ENCODE assay signal across 10 mouse cellular contexts in genomic region chr5:39639438-39640177, GRCm38 (mm10).
DNase-seq lines count a peak whose midpoint lies in the region; ATAC-seq and TF ChIP-seq lines count a peak whose summit lies in the region.
"Had no signal": no experiment of that assay in that cellular context is flagged by ENCODE, and none has a peak within 500 bp of the region (broad histone marks: within the 10 kb centered on the region; RNA-seq: fewer than 3 reads in every experiment).

No protein-coding gene starts in this region.

- TF ChIP-seq CTCF in heart, postnatal 0 days (IDR thresholded peaks at IDR 0.05; ENCODE audit: low read depth): peak; percentile 81
- peak; percentile 86 for TF ChIP-seq CTCF in stomach, postnatal 0 days (IDR thresholded peaks at IDR 0.05; ENCODE audit: low read depth)

- no peaks in the 10 kb centered on the region for H3K36me3 ChIP-seq in heart, embryonic 11.5 days (ENCODE audit: control insufficient read depth, insufficient read depth, low read length)
- H3K36me3 ChIP-seq in heart, postnatal 0 days (replicated peaks; ENCODE audit: control insufficient read depth, insufficient read depth, low read length): no peaks in the 10 kb centered on the region
- H3K36me3 ChIP-seq in midbrain, embryonic 15.5 days (replicated peaks): no peaks in the 10 kb centered on the region
- no peaks in the 10 kb centered on the region for H3K36me3 ChIP-seq in stomach, postnatal 0 days (ENCODE audit: control insufficient read depth, insufficient read depth, low read length)
- H3K36me3 ChIP-seq: G1E; heart, embryonic 15.5 days had no signal

- no peak for TF ChIP-seq EP300 in heart, postnatal 0 days (IDR thresholded peaks at IDR 0.05; ENCODE audit: low read depth)
- TF ChIP-seq EP300 in stomach, postnatal 0 days (optimal IDR thresholded peaks at IDR 0.05): no peak

- DNase-seq in heart, adult 11 months: peak; percentile 88
- peak; percentile 54 for DNase-seq in ES-CJ7 (ENCODE audit: low read depth, low spot score)
- DNase-seq in cerebellum, postnatal 25 days: peak; percentile 84 to 90
- DNase-seq in heart, postnatal 0 days (ENCODE audit: low spot score): peak; percentile 36
- DNase-seq in layer of hippocampus, postnatal 25 days (ENCODE audit: extremely low spot score in 1 of 2, low spot score in 1 of 2): peak; percentile 57 to 86
- DNase-seq in stomach, postnatal 0 days (ENCODE audit: low spot score): peak; percentile 74

- no peak overlapping the region for H3K27ac ChIP-seq in heart, embryonic 11.5 days (ENCODE audit: low read depth, low read length)
- H3K27ac ChIP-seq in heart, postnatal 0 days (ENCODE audit: low read depth): no peak overlapping the region
- no peak overlapping the region for H3K27ac ChIP-seq in midbrain, embryonic 15.5 days
- H3K27ac ChIP-seq in stomach, postnatal 0 days (replicated peaks): no peak overlapping the region
- H3K27ac ChIP-seq: heart, embryonic 15.5 days had no signal

- H3K9ac ChIP-seq in heart, embryonic 11.5 days (ENCODE audit: low read depth, low read length): no peak overlapping the region
- no peak overlapping the region for H3K9ac ChIP-seq in heart, postnatal 0 days (replicated peaks; ENCODE audit: low read depth, low read length)
- no peak overlapping the region for H3K9ac ChIP-seq in midbrain, embryonic 15.5 days
- no peak overlapping the region for H3K9ac ChIP-seq in stomach, postnatal 0 days (ENCODE audit: low read length)
- H3K9ac ChIP-seq: heart, embryonic 15.5 days had no signal

- no peak overlapping the region for H3K4me3 ChIP-seq in heart, embryonic 11.5 days (ENCODE audit: low read depth, low read length)
- H3K4me3 ChIP-seq in heart, postnatal 0 days (ENCODE audit: low read depth, low read length): no peak overlapping the region
- no peak overlapping the region for H3K4me3 ChIP-seq in midbrain, embryonic 15.5 days
- no peak overlapping the region for H3K4me3 ChIP-seq in stomach, postnatal 0 days (ENCODE audit: low read depth, low read length)
- H3K4me3 ChIP-seq: heart, embryonic 15.5 days had no signal

- no peak overlapping the region for H3K4me2 ChIP-seq in heart, embryonic 11.5 days
- H3K4me2 ChIP-seq in heart, postnatal 0 days (ENCODE audit: low read depth, low read length): no peak overlapping the region
- H3K4me2 ChIP-seq in midbrain, embryonic 15.5 days: peak overlapping the region; percentile 23
- H3K4me2 ChIP-seq in stomach, postnatal 0 days (replicated peaks; ENCODE audit: low read depth): no peak overlapping the region
- H3K4me2 ChIP-seq: heart, embryonic 15.5 days had no signal

- no peaks in the 10 kb centered on the region for H3K9me3 ChIP-seq in heart, embryonic 11.5 days (replicated peaks; ENCODE audit: control insufficient read depth, low read length)
- H3K9me3 ChIP-seq in heart, postnatal 0 days (replicated peaks; ENCODE audit: control insufficient read depth, low read length): no peaks in the 10 kb centered on the region
- no peaks in the 10 kb centered on the region for H3K9me3 ChIP-seq in midbrain, embryonic 15.5 days
- no peaks in the 10 kb centered on the region for H3K9me3 ChIP-seq in stomach, postnatal 0 days (ENCODE audit: control insufficient read depth, low read length)
- H3K9me3 ChIP-seq: heart, embryonic 15.5 days had no signal

- peaks cover 12% of the 10 kb centered on the region; the same call in 1 of the 2 replicates for H3K27me3 ChIP-seq in heart, embryonic 11.5 days (ENCODE audit: control insufficient read depth, insufficient read depth, low read length)
- H3K27me3 ChIP-seq in heart, postnatal 0 days (ENCODE audit: control insufficient read depth, insufficient read depth, low read length): peaks cover 23% of the 10 kb centered on the region
- no peaks in the 10 kb centered on the region for H3K27me3 ChIP-seq in midbrain, embryonic 15.5 days (replicated peaks)
- no peaks in the 10 kb centered on the region for H3K27me3 ChIP-seq in stomach, postnatal 0 days (ENCODE audit: control insufficient read depth, insufficient read depth, low read length)

- 44% methylated on average over 10 of the region's 10 CpGs for WGBS in heart, embryonic 11.5 days (ENCODE audit: insufficient replicate concordance)
- WGBS in heart, postnatal 0 days: 38% methylated on average over 10 of the region's 10 CpGs
- WGBS in midbrain, embryonic 15.5 days: 41% methylated on average over 10 of the region's 10 CpGs
- 29% methylated on average over 10 of the region's 10 CpGs for WGBS in stomach, postnatal 0 days

- no peak for ATAC-seq in heart, embryonic 11.5 days (replicated peaks; ENCODE audit: insufficient number of reproducible peaks, low FRiP score, low TSS enrichment)
- no peak for ATAC-seq in heart, postnatal 0 days (ENCODE audit: insufficient read depth, low read depth)
- no peak for ATAC-seq in midbrain, embryonic 15.5 days (replicated peaks)
- no peak for ATAC-seq in stomach, postnatal 0 days (ENCODE audit: low FRiP score, low TSS enrichment)

- H3K4me1 ChIP-seq in heart, embryonic 11.5 days (ENCODE audit: control insufficient read depth, insufficient read depth, low read length): peaks cover 12% of the 10 kb centered on the region
- peaks cover 18% of the 10 kb centered on the region for H3K4me1 ChIP-seq in heart, postnatal 0 days (ENCODE audit: control insufficient read depth, insufficient read depth)
- H3K4me1 ChIP-seq in midbrain, embryonic 15.5 days: peaks cover 20% of the 10 kb centered on the region
- no peaks in the 10 kb centered on the region for H3K4me1 ChIP-seq in stomach, postnatal 0 days (replicated peaks; ENCODE audit: control insufficient read depth, insufficient read depth)

Comparison
In these comparisons a context has a peak if more than half of its experiments do, and no peak if none do; other contexts are left out.
1. DNase-seq: peak in every context shown above with its lines; median percentile 88 in heart, adult 11 months; 87 in cerebellum, postnatal 25 days; 74 in stomach, postnatal 0 days; 72 in layer of hippocampus, postnatal 25 days; 54 in ES-CJ7; 36 in heart, postnatal 0 days.